Mouse (Mus musculus): Measurements from ENCODE around the gene Cnksr1.

- TF ChIP-seq POLR2A (IDR thresholded peaks at IDR 0.05; ENCODE audit: insufficient read length, low read depth) (no peak), MYOG (IDR thresholded peaks at IDR 0.05; ENCODE audit: control insufficient read depth in 1 of 3, insufficient read depth in 1 of 3, insufficient read length in 2 of 3, low read depth in 2 of 3) (no peak), TCF12 (IDR thresholded peaks at IDR 0.05; ENCODE audit: insufficient read depth, poor library complexity, severe bottlenecking) (no peak), E2F4 (IDR thresholded peaks at IDR 0.05; ENCODE audit: insufficient read depth) (no peak), REST (IDR thresholded peaks at IDR 0.05; ENCODE audit: insufficient read depth, insufficient read length) (no peak), TCF3 (IDR thresholded peaks at IDR 0.05; ENCODE audit: insufficient read length, low read depth) (no peak)
These were observed 14.1 kb upstream of the Cnksr1 start for GRCm38 (mm10) chr4:134252131-134252910.
